Mouse (Mus musculus): ENCODE measurements at regions not wholly inside any gene's neighbourhood (a gene's known extent, or its start where the extent isn't known, plus 50 kb on each side); places are given as distances from the start of the nearest gene placed in this dataset.

DNA sequence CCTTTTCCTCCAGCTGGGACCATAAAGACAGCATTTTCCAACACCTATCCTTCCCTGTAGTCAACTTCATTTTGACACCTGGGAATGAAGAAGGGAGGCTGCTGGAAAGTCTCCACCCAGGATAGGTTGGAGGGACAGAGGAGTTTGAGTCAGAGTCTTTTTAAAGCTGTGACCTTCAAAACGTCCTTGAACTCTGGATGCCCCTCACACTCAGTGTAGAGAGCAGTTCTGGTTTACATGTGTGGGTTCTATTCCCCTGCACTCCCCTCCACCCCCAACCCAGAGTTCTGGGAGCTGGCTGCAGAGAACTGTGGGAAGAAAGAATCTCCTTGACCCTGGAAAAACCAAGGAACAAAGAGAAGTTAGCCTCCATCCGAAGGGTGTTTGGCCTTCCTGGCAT is 92.9 kb upstream of the Atp1b1 start:
- no peak for TF ChIP-seq CTCF (IDR thresholded peaks at IDR 0.05; ENCODE audit: extremely low read depth, insufficient read length, insufficient replicate concordance, low read depth, low read length)
- TF ChIP-seq POLR2A (IDR thresholded peaks at IDR 0.05; ENCODE audit: low read depth, low read length), result no peak
